Mouse (Mus musculus) retina, adult 2 months (tissue): Measurements from ENCODE around the gene Blmh.
"Not testable (repeated sequence)": the region's sequence is repeated elsewhere in the genome, so short reads cannot be mapped to it uniquely, and the experiment has no call there.

Experiments
- DNase-seq: peaks from one replicate; pipeline ENCODE4 v3.0.0-alpha.2; 2012; ENCODE audit warnings: low read depth, low spot score

The Blmh gene

GRCm38 (mm10) chr11:76916539-76917229 lies 7.9 kb upstream of the Blmh start:
- DNase-seq, result no peak

- DNase-seq, result no peak
Measured at GRCm38 (mm10) chr11:76917230-76917548, 7.4 kb upstream of the Blmh start.

- no peak for DNase-seq
Measured at GRCm38 (mm10) chr11:76920607-76921006, 4.0 kb upstream of the Blmh start.

GRCm38 (mm10) chr11:76928586-76928985 lies 4.0 kb downstream of the Blmh start:
- not testable (repeated sequence) for DNase-seq

- no peak for DNase-seq
Measured at GRCm38 (mm10) chr11:76933209-76933608, 8.6 kb downstream of the Blmh start.

- no peak for DNase-seq
Measured at GRCm38 (mm10) chr11:76936578-76936977, 12.0 kb downstream of the Blmh start.

GRCm38 (mm10) chr11:76944839-76945238 lies 20.2 kb downstream of the Blmh start:
- no peak for DNase-seq

GRCm38 (mm10) chr11:76945386-76946202 lies 21.0 kb downstream of the Blmh start:
- peak; percentile 83 for DNase-seq

GRCm38 (mm10) chr11:76946203-76946585 lies 21.6 kb downstream of the Blmh start:
- no peak for DNase-seq

GRCm38 (mm10) chr11:76953536-76953935 lies 28.9 kb downstream of the Blmh start:
- no peak for DNase-seq

- no peak for DNase-seq
Measured at GRCm38 (mm10) chr11:76965703-76966102, 41.1 kb downstream of the Blmh start.

- no peak for DNase-seq
Measured at GRCm38 (mm10) chr11:76970328-76970727, 45.7 kb downstream of the Blmh start.

- DNase-seq, result no peak
Measured at GRCm38 (mm10) chr11:76974680-76975319, 50.2 kb downstream of the Blmh start.

GRCm38 (mm10) chr11:76981570-76982141 lies 57.0 kb downstream of the Blmh start:
- DNase-seq, result no peak

- no peak for DNase-seq
Measured at GRCm38 (mm10) chr11:76982415-76982814, 57.8 kb downstream of the Blmh start.

- no peak for DNase-seq
Measured at GRCm38 (mm10) chr11:76983641-76984040, 59.0 kb downstream of the Blmh start.

- no peak for DNase-seq
Measured at GRCm38 (mm10) chr11:76984173-76984572, 59.6 kb downstream of the Blmh start.

- DNase-seq, result no peak
Measured at GRCm38 (mm10) chr11:76990839-76991238, 66.2 kb downstream of the Blmh start.

GRCm38 (mm10) chr11:76992886-76993285 lies 68.3 kb downstream of the Blmh start:
- no peak for DNase-seq

- no peak for DNase-seq
Measured at GRCm38 (mm10) chr11:76995966-76996672, 71.5 kb downstream of the Blmh start.

- peak; percentile 47 for DNase-seq
Measured at GRCm38 (mm10) chr11:76997305-76997704, 72.7 kb downstream of the Blmh start.
